Mouse (Mus musculus): ENCODE results near the gene Lbr.

DNA sequence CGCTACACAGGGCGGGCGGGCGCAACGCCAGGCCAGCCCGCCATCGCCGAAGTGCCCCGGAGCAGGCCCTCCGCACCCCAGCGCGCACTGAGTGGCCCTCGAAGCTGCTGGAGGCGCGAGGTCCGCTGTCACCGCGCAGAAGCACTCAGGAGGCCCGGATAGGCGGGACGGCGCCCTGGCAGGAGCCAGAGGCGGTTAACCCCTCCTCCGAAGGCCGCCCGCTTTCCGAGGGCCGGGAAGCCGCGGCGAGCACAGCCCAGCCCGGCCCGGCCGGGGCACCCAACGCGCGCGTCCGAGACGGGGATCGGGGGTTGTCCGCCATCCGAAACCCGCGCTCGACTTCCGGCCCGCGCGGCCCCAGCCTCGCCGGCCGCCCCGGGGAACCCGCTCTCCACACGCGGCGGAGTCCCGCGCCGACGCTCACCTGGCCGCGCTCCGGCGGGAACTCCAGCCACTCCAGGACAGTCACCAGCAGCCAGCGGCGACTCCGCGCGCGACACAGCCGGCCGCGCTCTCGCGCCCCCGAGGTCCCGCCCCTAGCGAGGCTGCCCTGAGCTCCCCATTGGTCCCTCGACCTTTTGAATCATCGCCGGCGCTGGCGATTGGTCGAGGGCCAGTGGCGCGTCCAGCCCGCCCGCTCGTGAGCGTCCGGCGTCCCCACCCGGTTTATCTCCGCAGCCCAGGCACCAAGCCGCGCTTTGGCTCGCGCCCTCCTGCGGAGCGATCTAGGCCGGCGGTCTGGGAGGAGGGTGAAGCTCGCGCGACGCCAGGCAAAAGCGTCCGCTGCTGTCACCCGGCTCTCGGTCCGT lies 778 bp downstream of the Lbr start:
- TF ChIP-seq CTCF (IDR thresholded peaks at IDR 0.05; ENCODE audit: low read depth, low read length) = no peak
- no peak for TF ChIP-seq POLR2A (IDR thresholded peaks at IDR 0.05; ENCODE audit: borderline replicate concordance, low read depth, low read length)
